Mouse (Mus musculus): ENCODE data around the gene Prph.

GRCm38 (mm10) chr15:99039306-99039705, 15.7 kb upstream of the Prph start:
- TF ChIP-seq CTCF (IDR thresholded peaks at IDR 0.05; ENCODE audit: borderline replicate concordance, insufficient read depth, low read depth, low read length) (no peak), POLR2A (IDR thresholded peaks at IDR 0.05; ENCODE audit: borderline replicate concordance, insufficient read depth, low read length) (no peak)

Data from cerebellum, adult 2 months (tissue).